Mouse (Mus musculus) olfactory bulb, adult 2 months (tissue): ENCODE data around the gene Crabp1.

Experiments
- CTCF ChIP-seq: fragments of 200-500 bp; IDR thresholded peaks from 2 replicates; pipeline ENCODE4 v1.5.1; 2012; ENCODE audit warnings: low read depth, mild to moderate bottlenecking, low read length, moderate library complexity; ENCODE audit not compliant: insufficient read depth
- POLR2A ChIP-seq: fragments of 200-500 bp; IDR thresholded peaks from 2 replicates; pipeline ENCODE4 v1.6.1; 2012; ENCODE audit warnings: mild to moderate bottlenecking, low read depth, low read length, moderate library complexity; ENCODE audit not compliant: insufficient read depth

DNA sequence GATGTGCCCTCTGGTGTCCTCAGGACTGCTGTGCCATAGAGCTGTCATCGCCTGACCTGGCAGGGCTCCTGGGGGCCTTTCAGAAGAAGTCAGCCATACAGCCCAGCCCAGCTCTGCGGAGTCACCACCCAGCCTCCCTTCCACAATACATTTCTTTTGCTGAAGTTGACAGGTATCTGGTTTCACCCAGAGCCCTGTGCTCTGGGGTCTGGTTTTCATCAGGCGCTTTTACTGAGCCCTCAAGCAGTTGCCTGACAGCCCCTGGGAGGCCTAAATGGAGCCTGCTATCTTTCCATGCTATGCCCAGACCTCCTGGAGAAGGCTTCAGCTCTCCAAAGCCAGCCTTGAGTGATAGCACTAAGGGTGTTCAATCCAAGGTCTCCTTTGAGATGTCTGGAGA lies 19.5 kb downstream of the Crabp1 start:
- TF ChIP-seq CTCF = no peak
- no peak for TF ChIP-seq POLR2A
